Mouse (Mus musculus): ENCODE data around the gene Vmn1r232. TPM values are rescaled to one million over a fixed set of nuclear protein-coding genes. Genes with fewer than 3 reads are reported as not detected.
A peak's percentile ranks its signal among the peaks of the same experiment; 100 is the strongest.

Vmn1r232 gene
- polyA plus RNA-seq (2015; fragmentation: Nextera tagmentation; extraction: Ambion mirVana), result not detected in 2 replicates

- WGBS, result 38% methylated on average over 1 of the region's 1 CpGs
- no peak within 1 kb of the TSS for H3K27ac ChIP-seq
- no peak for ATAC-seq (ENCODE audit: borderline replicate concordance, extremely low read depth, low FRiP score, low TSS enrichment)
These were observed at the start of gene Vmn1r232 for GRCm38 (mm10) chr17:20919614-20920013. TSS of gene Vmn1r232 (minus strand) at chr17:20919714.

GRCm38 (mm10) chr17:20966681-20967080, 47.2 kb upstream of the Vmn1r232 start:
- Histone ChIP-seq H3K36me3 (peaks cover 76% of the 10 kb centered on the region), H3K4me3 (no peak overlapping the region), H3K9me3 (no peaks in the 10 kb centered on the region), H3K9ac (no peak overlapping the region), H3K4me1 (no peaks in the 10 kb centered on the region), H3K4me2 (no peak overlapping the region), H3K27me3 (no peaks in the 10 kb centered on the region), H3K27ac (no peak overlapping the region)
- ATAC-seq (ENCODE audit: borderline replicate concordance, extremely low read depth, low FRiP score, low TSS enrichment), result no peak

More at GRCm38 (mm10) chr17:20919614-20920013, at the start of gene Vmn1r232:
- no peak within 1 kb of the TSS for H3K4me3 ChIP-seq
- no peak within 1 kb of the TSS for H3K9ac ChIP-seq
- no peak within 1 kb of the TSS for H3K4me2 ChIP-seq
- no peaks in the 10 kb centered on the region for H3K36me3 ChIP-seq
- H3K4me1 ChIP-seq, result no peaks in the 10 kb centered on the region
- no peaks in the 10 kb centered on the region for H3K27me3 ChIP-seq
- H3K9me3 ChIP-seq, result no peaks in the 10 kb centered on the region

DNA sequence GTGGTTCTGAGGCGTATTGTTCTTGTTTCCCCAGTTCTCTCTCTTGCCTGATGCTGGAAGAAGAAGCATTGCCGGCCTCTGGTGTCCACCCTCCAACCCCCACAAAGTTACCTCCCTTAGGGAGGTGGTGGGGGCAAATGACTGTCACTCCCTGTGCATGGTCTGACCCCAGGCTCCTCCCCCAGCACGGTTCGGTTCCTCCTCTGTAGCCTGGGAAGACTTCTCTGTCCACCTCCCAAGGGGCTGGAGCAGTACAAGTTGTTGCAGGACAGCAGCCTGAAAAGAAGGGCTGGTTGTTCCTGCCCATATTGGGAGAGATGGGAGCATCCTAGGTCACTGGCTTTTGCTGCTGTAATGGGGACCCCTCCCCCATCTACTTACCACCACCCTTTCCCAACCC, 45.9 kb upstream of the Vmn1r232 start:
- Histone ChIP-seq H3K4me3 (no peak overlapping the region), H3K9ac (no peak overlapping the region), H3K9me3 (no peaks in the 10 kb centered on the region), H3K4me2 (no peak overlapping the region), H3K36me3 (peaks cover 89% of the 10 kb centered on the region), H3K4me1 (no peaks in the 10 kb centered on the region), H3K27ac (no peak overlapping the region), H3K27me3 (no peaks in the 10 kb centered on the region)
- 88% methylated on average over 4 of the region's 4 CpGs for WGBS
- ATAC-seq (ENCODE audit: borderline replicate concordance, extremely low read depth, low FRiP score, low TSS enrichment), result peak; percentile 27; the same call in 1 of the 2 replicates

DNA sequence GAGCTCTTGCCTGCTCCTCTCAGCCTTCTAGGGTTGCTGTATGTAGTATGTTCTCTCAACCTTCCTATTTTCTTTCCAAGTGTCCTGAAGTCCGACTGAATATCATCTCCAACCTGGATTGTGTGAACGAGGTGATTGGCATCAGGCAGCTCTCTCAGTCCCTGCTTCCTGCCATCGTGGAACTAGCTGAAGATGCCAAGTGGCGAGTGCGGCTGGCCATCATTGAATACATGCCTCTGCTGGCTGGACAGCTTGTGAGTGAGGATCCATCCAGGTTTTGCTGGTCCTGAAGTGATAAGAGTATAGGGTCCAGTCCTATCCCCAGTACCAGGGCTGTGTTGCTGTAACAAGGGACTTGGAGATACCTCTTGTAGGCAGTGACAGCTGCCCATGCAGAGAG, 40.9 kb upstream of the Vmn1r232 start:
- Histone ChIP-seq H3K4me2 (no peak overlapping the region), H3K4me1 (no peaks in the 10 kb centered on the region), H3K9ac (no peak overlapping the region), H3K36me3 (peaks cover 98% of the 10 kb centered on the region), H3K27me3 (no peaks in the 10 kb centered on the region), H3K4me3 (no peak overlapping the region), H3K27ac (no peak overlapping the region), H3K9me3 (no peaks in the 10 kb centered on the region)
- no peak for ATAC-seq (ENCODE audit: borderline replicate concordance, extremely low read depth, low FRiP score, low TSS enrichment)
- WGBS, result 92% methylated on average over 5 of the region's 5 CpGs

DNA sequence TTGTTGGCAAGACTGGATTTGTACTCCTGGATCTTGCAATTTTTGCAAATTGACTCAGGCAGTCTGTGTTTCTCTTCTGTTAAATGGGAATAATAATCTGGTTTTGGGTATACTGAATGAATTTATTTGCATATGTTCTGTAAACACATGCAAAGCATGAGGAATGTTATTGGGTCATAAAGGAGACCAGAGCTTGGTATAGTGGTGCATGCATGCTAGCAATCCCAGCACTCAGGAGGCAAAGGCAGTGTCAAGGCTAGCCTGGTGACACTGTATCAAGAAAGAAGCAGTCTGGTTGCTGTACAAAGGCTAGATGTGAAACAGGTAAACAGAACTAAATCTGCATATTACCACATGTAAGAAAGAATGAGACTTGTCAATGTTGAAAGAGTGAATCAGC, 27.1 kb upstream of the Vmn1r232 start:
- peaks cover 5% of the 10 kb centered on the region; the same call in 1 of the 2 replicates for H3K36me3 ChIP-seq
- peaks cover 22% of the 10 kb centered on the region for H3K4me1 ChIP-seq
- peak overlapping the region; percentile 78 for H3K4me3 ChIP-seq
- H3K9ac ChIP-seq, result peak overlapping the region; percentile 84
- H3K27me3 ChIP-seq, result no peaks in the 10 kb centered on the region
- no peak for ATAC-seq (ENCODE audit: borderline replicate concordance, extremely low read depth, low FRiP score, low TSS enrichment)
- no peak overlapping the region for H3K27ac ChIP-seq
- no peaks in the 10 kb centered on the region for H3K9me3 ChIP-seq
- H3K4me2 ChIP-seq, result peak overlapping the region; percentile 57

- Histone ChIP-seq H3K9ac (peak overlapping the region; percentile 84), H3K27me3 (no peaks in the 10 kb centered on the region), H3K27ac (peak overlapping the region; percentile 98), H3K36me3 (peaks cover under 1% of the 10 kb centered on the region; the same call in 1 of the 2 replicates), H3K4me1 (peaks cover 22% of the 10 kb centered on the region), H3K4me2 (peak overlapping the region; percentile 57), H3K9me3 (no peaks in the 10 kb centered on the region), H3K4me3 (peak overlapping the region; percentile 78)
- under 1% methylated on average over 13 of the region's 13 CpGs for WGBS
- ATAC-seq (ENCODE audit: borderline replicate concordance, extremely low read depth, low FRiP score, low TSS enrichment), result no peak
These were observed 26.6 kb upstream of the Vmn1r232 start for GRCm38 (mm10) chr17:20946026-20946565.

- Histone ChIP-seq H3K27ac (peak within 1 kb of the TSS; percentile 98), H3K9ac (peak within 1 kb of the TSS; percentile 84), H3K4me3 (peak within 1 kb of the TSS; percentile 78), H3K9me3 (no peaks in the 10 kb centered on the region), H3K4me2 (peak within 1 kb of the TSS; percentile 57), H3K27me3 (no peaks in the 10 kb centered on the region), H3K4me1 (peaks cover 22% of the 10 kb centered on the region), H3K36me3 (no peaks in the 10 kb centered on the region)
- peak; percentile 99 for ATAC-seq (ENCODE audit: borderline replicate concordance, extremely low read depth, low FRiP score, low TSS enrichment)
- under 1% methylated on average over 69 of the region's 69 CpGs for WGBS
These were observed 25.7 kb upstream of the Vmn1r232 start, which contains the start of gene Ppp2r1a for GRCm38 (mm10) chr17:20944985-20945891. TSS of gene Ppp2r1a (plus strand) at chr17:20945311.

DNA sequence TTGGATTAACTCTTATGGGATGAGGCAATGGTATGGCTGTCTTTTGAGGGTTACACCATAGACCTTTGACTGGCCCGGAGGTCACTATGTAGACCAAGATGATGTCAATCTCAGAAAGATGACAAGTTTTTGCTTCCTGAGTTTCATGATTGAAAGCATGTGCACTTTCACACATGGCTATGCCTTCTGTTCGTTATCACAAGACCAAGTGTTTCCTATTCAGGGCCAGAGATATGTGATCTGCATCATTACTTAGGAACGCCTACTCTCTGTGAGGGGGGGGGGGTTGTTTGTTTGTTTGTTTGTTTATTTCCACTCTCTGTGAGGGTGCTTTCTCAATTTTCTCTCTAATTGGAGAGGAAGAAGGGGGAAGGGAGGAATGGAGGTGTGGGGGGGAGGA, 24.7 kb upstream of the Vmn1r232 start:
- Histone ChIP-seq H3K4me2 (peak overlapping the region; percentile 57), H3K36me3 (no peaks in the 10 kb centered on the region), H3K9me3 (no peaks in the 10 kb centered on the region), H3K27me3 (no peaks in the 10 kb centered on the region), H3K4me3 (peak overlapping the region; percentile 78), H3K27ac (peak overlapping the region; percentile 88), H3K4me1 (peaks cover 22% of the 10 kb centered on the region), H3K9ac (peak overlapping the region; percentile 52; the same call in 1 of the 2 replicates)
- 51% methylated on average over 3 of the region's 3 CpGs for WGBS
- ATAC-seq (ENCODE audit: borderline replicate concordance, extremely low read depth, low FRiP score, low TSS enrichment), result no peak

DNA sequence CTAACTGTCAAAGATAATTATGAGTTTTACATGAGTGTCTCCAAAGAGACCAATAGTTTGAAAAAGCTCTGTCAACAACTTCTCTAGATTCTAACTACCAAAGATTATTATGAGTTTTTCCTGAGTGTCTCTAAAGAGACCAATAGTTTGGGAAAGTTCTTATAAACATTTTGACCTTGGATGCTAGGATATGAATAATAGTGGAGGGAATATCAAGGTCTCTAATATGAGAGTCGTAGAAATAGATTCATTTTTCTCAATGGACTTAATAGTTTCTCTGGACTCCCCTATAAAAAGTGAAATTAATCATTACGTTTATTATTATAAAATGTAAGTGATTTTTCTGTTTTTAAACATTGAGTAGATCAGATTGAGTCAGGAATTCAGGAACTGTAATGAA, 14.5 kb downstream of the Vmn1r232 start, which contains the start of gene Vmn1r231:
Gene Vmn1r231, minus strand, starts transcription at position 101 of the 400 bp plus-strand sequence.
- no peaks in the 10 kb centered on the region for H3K9me3 ChIP-seq
- no peak within 1 kb of the TSS for H3K9ac ChIP-seq
- no peak for ATAC-seq (ENCODE audit: borderline replicate concordance, extremely low read depth, low FRiP score, low TSS enrichment)
- H3K4me2 ChIP-seq, result no peak within 1 kb of the TSS
- H3K4me1 ChIP-seq, result no peaks in the 10 kb centered on the region
- 51% methylated on average over 2 of the region's 2 CpGs for WGBS
- no peaks in the 10 kb centered on the region for H3K36me3 ChIP-seq
- no peak within 1 kb of the TSS for H3K4me3 ChIP-seq
- no peak within 1 kb of the TSS for H3K27ac ChIP-seq
- H3K27me3 ChIP-seq, result no peaks in the 10 kb centered on the region

Other genes with a start within 250 kb of the Vmn1r232 start
- gene Vmn1r226, start 236.9 kb downstream of the Vmn1r232 start, polyA plus RNA-seq (2015; fragmentation: Nextera tagmentation; extraction: Ambion mirVana), result not detected in 2 replicates
- gene Vmn1r227, start 189.9 kb downstream of the Vmn1r232 start, polyA plus RNA-seq (2015; fragmentation: Nextera tagmentation; extraction: Ambion mirVana), result not detected in 2 replicates
- not detected in 2 replicates for gene Vmn1r228, start 133.6 kb downstream of the Vmn1r232 start, polyA plus RNA-seq (2015; fragmentation: Nextera tagmentation; extraction: Ambion mirVana)
- gene Vmn1r229, start 108.2 kb downstream of the Vmn1r232 start, polyA plus RNA-seq (2015; fragmentation: Nextera tagmentation; extraction: Ambion mirVana), result not detected in 2 replicates
- not detected in 2 replicates for gene Vmn1r230, start 79.3 kb downstream of the Vmn1r232 start, polyA plus RNA-seq (2015; fragmentation: Nextera tagmentation; extraction: Ambion mirVana)
- gene Vmn1r231, start 14.6 kb downstream of the Vmn1r232 start, polyA plus RNA-seq (2015; fragmentation: Nextera tagmentation; extraction: Ambion mirVana), result not detected in 2 replicates
- 378 and 380 TPM in 2 replicates for gene Ppp2r1a, start 25.6 kb upstream of the Vmn1r232 start, polyA plus RNA-seq (2015; fragmentation: Nextera tagmentation; extraction: Ambion mirVana)
- gene Vmn1r233, start 76.8 kb upstream of the Vmn1r232 start, polyA plus RNA-seq (2015; fragmentation: Nextera tagmentation; extraction: Ambion mirVana), result not detected in 2 replicates
- 12.8 and 14.6 TPM in 2 replicates for gene Zfp160, start 89.2 kb upstream of the Vmn1r232 start, polyA plus RNA-seq (2015; fragmentation: Nextera tagmentation; extraction: Ambion mirVana)

Measured in lung, embryonic 15.5 days (tissue).